Mouse (Mus musculus) bone marrow macrophage, adult 2 months (primary cell): ENCODE measurements at regions not wholly inside any gene's neighbourhood (a gene's known extent, or its start where the extent isn't known, plus 50 kb on each side); places are given as distances from the start of the nearest gene placed in this dataset.

Experiments used
- CTCF ChIP-seq: IDR thresholded peaks from 2 replicates; pipeline ENCODE4 v1.5.1; 2012; ENCODE audit warnings: low read depth, mild to moderate bottlenecking, low read length, moderate library complexity
- POLR2A ChIP-seq: IDR thresholded peaks from 2 replicates; pipeline ENCODE4 v1.6.1; 2012; ENCODE audit warnings: mild to moderate bottlenecking, low read depth, low read length, borderline replicate concordance

GRCm38 (mm10) chr13:60289650-60290049 lies 112.5 kb upstream of the Gas1 start:
- TF ChIP-seq CTCF = no peak
- TF ChIP-seq POLR2A = no peak
